In genomic region chr6:8414020-8414419, GRCm38 (mm10) we compare ENCODE assay signal across 11 mouse cellular contexts.
A peak's percentile ranks its signal among the peaks of the same experiment; 100 is the strongest.
DNase-seq lines count a peak whose midpoint lies in the region; ATAC-seq and TF ChIP-seq lines count a peak whose summit lies in the region.
"Had no signal": no experiment of that assay in that cellular context is flagged by ENCODE, and none has a peak within 500 bp of the region (broad histone marks: within the 10 kb centered on the region; RNA-seq: fewer than 3 reads in every experiment).

No protein-coding gene starts in this region.

- no peaks in the 10 kb centered on the region for H3K27me3 ChIP-seq in kidney, embryonic 15.5 days
- no peaks in the 10 kb centered on the region for H3K27me3 ChIP-seq in kidney, postnatal 0 days (ENCODE audit: insufficient read depth, low read length)
- H3K27me3 ChIP-seq: limb, embryonic 13.5 days had no signal

- no peak for TF ChIP-seq CTCF in brain, embryonic 14.5 days (IDR thresholded peaks at IDR 0.05; ENCODE audit: borderline replicate concordance, extremely low read depth, insufficient read depth, insufficient read length)
- TF ChIP-seq CTCF in kidney, postnatal 0 days (IDR thresholded peaks at IDR 0.05; ENCODE audit: low read depth): no peak

- WGBS in kidney, embryonic 15.5 days: 57% methylated on average over 9 of the region's 9 CpGs
- WGBS in kidney, postnatal 0 days: 50% methylated on average over 9 of the region's 9 CpGs

- ATAC-seq in kidney, embryonic 15.5 days (replicated peaks; ENCODE audit: low FRiP score): no peak
- ATAC-seq in kidney, postnatal 0 days (replicated peaks; ENCODE audit: low FRiP score, low read depth): no peak

- no peaks in the 10 kb centered on the region for H3K9me3 ChIP-seq in kidney, embryonic 15.5 days (replicated peaks)
- H3K9me3 ChIP-seq in kidney, postnatal 0 days (replicated peaks; ENCODE audit: low read length): no peaks in the 10 kb centered on the region
- H3K9me3 ChIP-seq: limb, embryonic 13.5 days had no signal

- H3K4me3 ChIP-seq in kidney, embryonic 15.5 days (replicated peaks): no peak overlapping the region
- no peak overlapping the region for H3K4me3 ChIP-seq in kidney, postnatal 0 days (replicated peaks; ENCODE audit: low read depth, low read length)
- H3K4me3 ChIP-seq: limb, embryonic 13.5 days; myocyte had no signal

- no peaks in the 10 kb centered on the region for H3K36me3 ChIP-seq in kidney, embryonic 15.5 days
- H3K36me3 ChIP-seq in kidney, postnatal 0 days (ENCODE audit: insufficient read depth, low read length): no peaks in the 10 kb centered on the region
- H3K36me3 ChIP-seq: limb, embryonic 13.5 days had no signal

- no peak for TF ChIP-seq POLR2A in brain, embryonic 14.5 days (IDR thresholded peaks at IDR 0.05; ENCODE audit: borderline replicate concordance, extremely low read depth, insufficient read depth, insufficient read length, poor library complexity, severe bottlenecking)

- 0 out of 2 replicates have a peak overlapping the region, but pooled peaks have one; percentile 48 for H3K27ac ChIP-seq in kidney, embryonic 15.5 days
- no peak overlapping the region for H3K27ac ChIP-seq in kidney, postnatal 0 days
- H3K27ac ChIP-seq: limb, embryonic 13.5 days had no signal

- H3K9ac ChIP-seq in kidney, embryonic 15.5 days: no peak overlapping the region
- 0 out of 2 replicates have a peak overlapping the region, but pooled peaks have one; percentile 28 for H3K9ac ChIP-seq in kidney, postnatal 0 days (ENCODE audit: low read depth, low read length)
- H3K9ac ChIP-seq: limb, embryonic 13.5 days had no signal

- DNase-seq in kidney, adult 18-20 months: no peak
- peak; percentile 18 for DNase-seq in 3134 (ENCODE audit: extremely low read depth, insufficient read length, low spot score)
- peak; percentile 70 for DNase-seq in brain, embryonic 14.5 days (ENCODE audit: low read depth)
- DNase-seq in kidney, postnatal 0 days (ENCODE audit: low spot score): no peak
- DNase-seq in ovary, postnatal 36 days (ENCODE audit: low spot score): no peak
- no peak for DNase-seq in testis, postnatal 14 days (ENCODE audit: low spot score)
- no peak for DNase-seq in urinary bladder, postnatal 14 days (ENCODE audit: low spot score)
- DNase-seq: heart, postnatal 10 days had no signal

- H3K4me1 ChIP-seq in kidney, embryonic 15.5 days: peaks cover 1% of the 10 kb centered on the region; the same call in 1 of the 2 replicates
- no peaks in the 10 kb centered on the region for H3K4me1 ChIP-seq in kidney, postnatal 0 days (replicated peaks; ENCODE audit: insufficient read depth, low read length)

- peak overlapping the region; percentile 23; the same call in 1 of the 2 replicates for H3K4me2 ChIP-seq in kidney, embryonic 15.5 days
- H3K4me2 ChIP-seq in kidney, postnatal 0 days (ENCODE audit: low read length): peak overlapping the region; percentile 21; the same call in 1 of the 2 replicates
- H3K4me2 ChIP-seq: limb, embryonic 13.5 days had no signal

Comparison
In these comparisons a context has a peak if more than half of its experiments do, and no peak if none do; other contexts are left out.
1. DNase-seq: peak in 3134 (single experiment) and brain, embryonic 14.5 days (single experiment); none in kidney, adult 18-20 months (single experiment), kidney, postnatal 0 days (single experiment), ovary, postnatal 36 days (single experiment), testis, postnatal 14 days (single experiment) and urinary bladder, postnatal 14 days (single experiment).